Mouse (Mus musculus) heart, postnatal 0 days (tissue): ENCODE measurements around the gene Mapk7. TPM values are rescaled to one million over a fixed set of nuclear protein-coding genes. Genes with fewer than 3 reads are reported as not detected.

Experiments
- ATAC-seq: fragments of 200-750 bp; cut with Nextera tagmentation; 2 replicates; pipeline ENCODE4 v1.8.0; 2017; ENCODE audit warnings: low read depth, moderate number of reproducible peaks, moderate library complexity; ENCODE audit not compliant: insufficient read depth
- DNase-seq: peaks from one replicate; pipeline ENCODE4 v3.0.0-alpha.2; 2016; ENCODE audit warnings: low spot score
- H3K27ac ChIP-seq: fragments of 300-500 bp; sonication (generic); 2 replicates; pipeline ENCODE4 v1.5.1; 2014; ENCODE audit warnings: low read depth, mild to moderate bottlenecking
- H3K27me3 ChIP-seq: fragments of 300-500 bp; sonication (generic); 2 replicates; pipeline ENCODE4 v1.6.1; 2014; ENCODE audit warnings: low read length, mixed read lengths; ENCODE audit not compliant: control insufficient read depth, insufficient read depth
- H3K36me3 ChIP-seq: fragments of 300-500 bp; sonication (generic); replicated peaks from 2 replicates; pipeline ENCODE4 v1.6.1; 2014; ENCODE audit warnings: low read length, mixed read lengths; ENCODE audit not compliant: control insufficient read depth, insufficient read depth
- H3K4me1 ChIP-seq: fragments of 300-500 bp; sonication (generic); 2 replicates; pipeline ENCODE4 v1.6.1; 2014; ENCODE audit warnings: antibody characterized with exemption; ENCODE audit not compliant: control insufficient read depth, insufficient read depth
- H3K4me2 ChIP-seq: fragments of 300-500 bp; sonication (generic); 2 replicates; pipeline ENCODE4 v1.6.1; 2014; ENCODE audit warnings: low read depth, mild to moderate bottlenecking, low read length, moderate library complexity
- H3K4me3 ChIP-seq: fragments of 300-500 bp; sonication (generic); 2 replicates; pipeline ENCODE4 v1.5.1; 2014; ENCODE audit warnings: low read depth, low read length
- H3K9ac ChIP-seq: fragments of 300-500 bp; sonication (generic); replicated peaks from 2 replicates; pipeline ENCODE4 v1.6.1; 2014; ENCODE audit warnings: low read depth, low read length, mixed read lengths
- H3K9me3 ChIP-seq: fragments of 300-500 bp; sonication (generic); replicated peaks from 2 replicates; pipeline ENCODE4 v1.6.1; 2016; ENCODE audit warnings: low read length; ENCODE audit not compliant: control insufficient read depth
- CTCF ChIP-seq: IDR thresholded peaks from 2 replicates; pipeline ENCODE4 v1.5.1; 2016; ENCODE audit warnings: antibody characterized with exemption, control low read depth, low read depth
- EP300 ChIP-seq: IDR thresholded peaks from 2 replicates; pipeline ENCODE4 v1.6.1; 2016; ENCODE audit warnings: antibody characterized with exemption, low read depth
- WGBS: fragments of 180-500 bp; shearing (Covaris S2); extraction: QIAGEN DNeasy Blood & Tissue Kit; methylation state at CpG from one replicate; pipeline ENCODE4 v1.1.7; 2014; 5-methylcytosine and 5-hydroxymethylcytosine counted together
- polyA plus RNA-seq: library from polyadenylated mRNA; unstranded; fragments of >200 nt; fragmentation: Nextera tagmentation; extraction: Ambion mirVana; gene quantifications from 2 replicates; pipeline ENCODE4 v1.2.1, GENCODE M21; 2015
- total RNA-seq: library from RNA; depleted of rRNA; stranded (reverse); fragments of >200 nt; gene quantifications from 2 replicates; pipeline ENCODE4 v1.2.3, GENCODE M21; 2014; ENCODE audit warnings: low replicate concordance

Gene Mapk7
- total and polyA plus RNA-seq, 2 experiments from 2014 or later: 12.5 to 33.5 TPM

DNA sequence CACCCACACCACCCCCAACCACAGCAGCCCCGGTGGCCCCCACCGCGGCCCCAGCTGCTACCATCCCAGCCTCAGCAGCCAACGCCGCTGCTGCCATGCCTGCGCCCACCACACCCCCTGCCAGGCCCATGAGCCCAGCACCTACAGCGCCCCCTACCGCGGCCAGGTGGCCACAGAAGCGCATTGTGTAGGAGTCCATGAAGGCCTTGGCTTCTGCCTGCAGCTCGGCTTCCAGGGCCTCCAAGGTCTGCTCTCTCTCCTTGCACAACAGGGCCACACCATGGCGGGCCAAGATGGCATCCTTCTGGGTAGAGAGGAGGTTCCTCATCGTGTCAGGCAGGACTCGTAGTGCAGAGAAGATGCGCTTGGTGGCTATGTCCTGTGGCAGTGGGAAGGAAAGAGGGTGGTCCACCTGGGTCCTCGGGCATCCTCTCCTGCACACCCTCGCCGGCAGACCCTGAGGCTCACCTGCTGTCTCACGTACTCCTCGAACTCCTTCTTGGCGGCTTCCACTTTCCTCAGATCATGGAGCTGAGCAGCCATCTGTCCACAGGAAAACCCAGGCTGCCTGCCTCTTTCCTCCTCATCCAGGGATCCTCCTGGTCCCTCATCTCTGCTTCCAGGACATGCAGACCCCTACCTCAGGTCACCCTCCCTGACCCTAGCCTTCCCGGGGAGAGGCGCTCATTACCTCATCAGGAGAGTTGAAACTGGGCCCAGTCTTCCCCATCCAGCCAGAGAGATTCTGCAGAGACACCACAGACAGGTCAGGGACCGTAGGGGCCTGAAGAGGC lies 44.5 kb downstream of the Mapk7 start:
- no peak for ATAC-seq
- Histone ChIP-seq H3K36me3 (no peaks in the 10 kb centered on the region), H3K4me2 (no peak overlapping the region), H3K9ac (no peak overlapping the region), H3K4me1 (peaks cover 13% of the 10 kb centered on the region; the same call in 1 of the 2 replicates), H3K27me3 (peaks cover 22% of the 10 kb centered on the region), H3K4me3 (no peak overlapping the region), H3K9me3 (no peaks in the 10 kb centered on the region), H3K27ac (no peak overlapping the region)
- WGBS: 72% methylated on average over 24 of the region's 24 CpGs
- no peak for DNase-seq
- TF ChIP-seq CTCF (no peak), EP300 (no peak)

DNA sequence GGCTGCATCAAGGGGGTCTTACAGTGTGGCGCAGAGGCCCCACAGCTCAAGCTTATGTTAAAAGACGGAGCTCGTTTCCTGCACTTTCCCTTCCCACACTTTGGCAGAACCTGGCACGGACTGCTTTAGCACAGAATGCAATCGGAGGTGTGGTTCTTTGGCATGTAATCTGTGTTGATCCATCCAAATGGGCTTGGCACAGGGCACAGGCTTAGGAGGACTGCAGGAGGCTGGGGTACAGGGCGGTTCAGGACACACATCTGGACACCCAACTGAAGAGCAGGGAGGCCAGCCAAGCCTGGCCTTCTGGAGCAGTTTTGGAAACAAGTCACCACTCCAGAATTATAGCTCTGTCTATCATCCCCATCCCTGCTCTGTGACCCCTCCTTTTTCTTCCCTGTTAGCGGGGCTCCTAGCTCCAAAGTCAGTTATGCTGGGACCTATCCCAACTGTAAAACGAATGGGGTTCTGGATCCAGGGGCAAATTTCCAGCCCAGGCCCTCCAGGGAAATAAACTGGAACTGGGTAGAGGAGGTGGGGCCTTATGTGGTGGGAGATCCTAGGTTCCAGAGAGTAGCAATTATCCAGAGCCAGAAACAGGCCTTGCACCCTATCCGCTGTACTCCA lies 45.5 kb downstream of the Mapk7 start:
- Histone ChIP-seq H3K27ac (no peak overlapping the region), H3K4me3 (no peak overlapping the region), H3K27me3 (peaks cover 17% of the 10 kb centered on the region), H3K9me3 (no peaks in the 10 kb centered on the region), H3K9ac (no peak overlapping the region), H3K4me1 (peaks cover 11% of the 10 kb centered on the region; the same call in 1 of the 2 replicates), H3K4me2 (no peak overlapping the region), H3K36me3 (no peaks in the 10 kb centered on the region)
- TF ChIP-seq CTCF (no peak), EP300 (no peak)
- 70% methylated on average over 9 of the region's 9 CpGs for WGBS
- ATAC-seq (no peak; the same call in 1 of the 2 replicates), DNase-seq (no peak)

- no peak for DNase-seq
- Histone ChIP-seq H3K9ac (no peak overlapping the region), H3K4me2 (no peak overlapping the region), H3K4me3 (no peak overlapping the region), H3K9me3 (no peaks in the 10 kb centered on the region), H3K4me1 (peaks cover 9% of the 10 kb centered on the region; the same call in 1 of the 2 replicates), H3K27me3 (peaks cover 10% of the 10 kb centered on the region; the same call in 1 of the 2 replicates), H3K36me3 (no peaks in the 10 kb centered on the region), H3K27ac (no peak overlapping the region)
- no peak for TF ChIP-seq CTCF
- no peak for TF ChIP-seq EP300
- no peak for ATAC-seq
- WGBS: 31% methylated on average over 5 of the region's 5 CpGs
These were observed 46.2 kb downstream of the Mapk7 start for GRCm38 (mm10) chr11:61448041-61448440.

- WGBS: 85% methylated on average over 8 of the region's 8 CpGs
- ATAC-seq (no peak), DNase-seq (no peak)
- H3K4me3 ChIP-seq: no peak overlapping the region
- H3K27me3 ChIP-seq: 0 out of 2 replicates have a peak, but pooled peaks cover 3% of the 10 kb centered on the region
- no peaks in the 10 kb centered on the region for H3K36me3 ChIP-seq
- no peak overlapping the region for H3K27ac ChIP-seq
- no peak overlapping the region for H3K4me2 ChIP-seq
- no peak for TF ChIP-seq EP300
- no peak for TF ChIP-seq CTCF
- H3K4me1 ChIP-seq: peaks cover 9% of the 10 kb centered on the region; the same call in 1 of the 2 replicates
- H3K9me3 ChIP-seq: no peaks in the 10 kb centered on the region
- no peak overlapping the region for H3K9ac ChIP-seq
These were observed 46.9 kb downstream of the Mapk7 start for GRCm38 (mm10) chr11:61447296-61447695.

- H3K36me3 ChIP-seq: no peaks in the 10 kb centered on the region
These were observed 50.4 kb downstream of the Mapk7 start for GRCm38 (mm10) chr11:61443807-61444206.

More at GRCm38 (mm10) chr11:61443807-61444206, 50.4 kb downstream of the Mapk7 start:
- Histone ChIP-seq H3K27me3 (no peaks in the 10 kb centered on the region), H3K4me3 (no peak overlapping the region), H3K4me1 (peaks cover 5% of the 10 kb centered on the region; the same call in 1 of the 2 replicates), H3K4me2 (no peak overlapping the region), H3K9me3 (no peaks in the 10 kb centered on the region), H3K9ac (no peak overlapping the region), H3K27ac (no peak overlapping the region)
- WGBS: 87% methylated on average over 6 of the region's 6 CpGs
- DNase-seq (no peak), ATAC-seq (no peak)
- no peak for TF ChIP-seq CTCF
- TF ChIP-seq EP300: no peak
